Mouse (Mus musculus) lung, postnatal 0 days (tissue): ENCODE measurements around the gene Umad1.

Source experiments
- CTCF ChIP-seq: IDR thresholded peaks from 2 replicates; pipeline ENCODE4 v1.5.1; 2016; ENCODE audit warnings: antibody characterized with exemption, mild to moderate bottlenecking
- EP300 ChIP-seq: IDR thresholded peaks from 2 replicates; pipeline ENCODE4 v1.6.1; 2016; ENCODE audit warnings: antibody characterized with exemption, mild to moderate bottlenecking, control low read depth

GRCm38 (mm10) chr6:8487044-8487853 is 228.2 kb downstream of the Umad1 start:
- TF ChIP-seq CTCF (no peak), EP300 (no peak)
